In genomic region chr11:90398850-90399249, GRCm38 (mm10) we compare ENCODE assay signal across 16 mouse cellular contexts.
"Had no signal": no experiment of that assay in that cellular context is flagged by ENCODE, and none has a peak within 500 bp of the region (broad histone marks: within the 10 kb centered on the region; RNA-seq: fewer than 3 reads in every experiment).

No protein-coding gene starts in this region.

- H3K27ac ChIP-seq: kidney, postnatal 0 days; left cerebral cortex, adult 2 months; liver, embryonic 15.5 days; midbrain, embryonic 10.5 days; midbrain, embryonic 13.5 days; stomach, postnatal 0 days had no signal

- H3K9me3 ChIP-seq: liver, embryonic 15.5 days; midbrain, embryonic 10.5 days; midbrain, embryonic 13.5 days had no signal

- H3K4me1 ChIP-seq: liver, embryonic 15.5 days; midbrain, embryonic 10.5 days; midbrain, embryonic 13.5 days had no signal

- H3K27me3 ChIP-seq: liver, embryonic 15.5 days; midbrain, embryonic 13.5 days had no signal

- H3K9ac ChIP-seq: liver, embryonic 15.5 days; midbrain, embryonic 13.5 days had no signal

- H3K4me3 ChIP-seq: left cerebral cortex, adult 2 months; liver, embryonic 15.5 days; midbrain, embryonic 10.5 days; midbrain, embryonic 13.5 days had no signal

- H3K36me3 ChIP-seq: liver, embryonic 15.5 days; midbrain, embryonic 10.5 days; midbrain, embryonic 13.5 days had no signal

- DNase-seq: kidney, adult 2 months; kidney, postnatal 25 days; layer of hippocampus, postnatal 36 days; lung, adult 2 months; lung, postnatal 14 days; lung, postnatal 4 days; thymus, adult 2 months; thymus, postnatal 14 days; thymus, postnatal 4 days had no signal

- ATAC-seq: intestine, postnatal 0 days; midbrain, embryonic 13.5 days had no signal
